Mouse (Mus musculus) cerebellum, adult 9-11 months (tissue): ENCODE measurements at regions not wholly inside any gene's neighbourhood (a gene's known extent, or its start where the extent isn't known, plus 50 kb on each side); places are given as distances from the start of the nearest gene placed in this dataset.

Source experiments
- DNase-seq: peaks from one replicate; pipeline ENCODE4 v3.0.0; 2022

- peak; percentile 68 for DNase-seq
Measured at GRCm38 (mm10) chr3:52197982-52198750, 70.0 kb upstream of the Foxo1 start.

- DNase-seq = peak; percentile 25
Measured at GRCm38 (mm10) chr3:52198751-52199738, 69.1 kb upstream of the Foxo1 start.

GRCm38 (mm10) chr3:52200106-52200505 lies 68.0 kb upstream of the Foxo1 start:
- no peak for DNase-seq

GRCm38 (mm10) chr3:52210556-52211302 lies 57.4 kb upstream of the Foxo1 start:
- no peak for DNase-seq

GRCm38 (mm10) chr3:52211303-52211695 lies 56.8 kb upstream of the Foxo1 start:
- no peak for DNase-seq

GRCm38 (mm10) chr3:52214114-52214513 lies 54.0 kb upstream of the Foxo1 start:
- DNase-seq = no peak

- no peak for DNase-seq
Measured at GRCm38 (mm10) chr3:52215083-52215482, 53.1 kb upstream of the Foxo1 start.
